Mouse (Mus musculus) kidney, adult 18-20 months (tissue): ENCODE measurements at regions not wholly inside any gene's neighbourhood (a gene's known extent, or its start where the extent isn't known, plus 50 kb on each side); places are given as distances from the start of the nearest gene placed in this dataset.

Experiments
- DNase-seq: peaks from one replicate; pipeline ENCODE4 v3.0.0; 2021

DNA sequence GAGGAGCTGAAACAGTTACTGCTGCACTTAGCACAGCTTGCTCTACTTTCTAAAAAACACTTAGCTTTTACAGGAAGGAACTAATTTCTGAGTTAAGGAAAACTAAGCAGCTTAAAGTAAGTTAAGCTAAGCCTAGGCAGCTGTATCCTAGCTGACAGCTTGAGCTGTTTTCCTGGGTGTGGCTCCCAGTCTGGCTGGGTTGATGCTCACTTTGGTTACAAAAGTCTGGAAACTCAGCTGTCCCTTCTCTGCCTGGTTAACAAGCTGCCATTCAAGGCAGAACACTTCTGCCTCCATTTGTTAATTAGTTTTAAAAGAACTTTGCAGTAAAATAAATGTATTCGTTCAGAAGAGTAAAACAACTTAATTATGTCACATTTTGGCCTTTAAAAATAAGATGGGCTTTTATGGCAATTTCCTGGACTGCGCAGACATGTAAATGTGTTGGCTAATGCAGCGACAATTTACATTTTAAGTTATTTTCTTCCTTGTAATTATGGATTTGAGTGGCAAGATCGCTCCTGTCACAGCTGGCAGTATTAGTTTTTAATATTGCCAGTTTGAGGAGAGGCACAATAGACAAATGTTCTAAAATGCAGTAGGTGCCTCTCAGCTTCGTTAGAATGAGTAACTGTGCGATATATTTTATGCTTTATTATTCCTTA is 406.2 kb downstream of the Hace1 start:
- DNase-seq, result no peak

DNA sequence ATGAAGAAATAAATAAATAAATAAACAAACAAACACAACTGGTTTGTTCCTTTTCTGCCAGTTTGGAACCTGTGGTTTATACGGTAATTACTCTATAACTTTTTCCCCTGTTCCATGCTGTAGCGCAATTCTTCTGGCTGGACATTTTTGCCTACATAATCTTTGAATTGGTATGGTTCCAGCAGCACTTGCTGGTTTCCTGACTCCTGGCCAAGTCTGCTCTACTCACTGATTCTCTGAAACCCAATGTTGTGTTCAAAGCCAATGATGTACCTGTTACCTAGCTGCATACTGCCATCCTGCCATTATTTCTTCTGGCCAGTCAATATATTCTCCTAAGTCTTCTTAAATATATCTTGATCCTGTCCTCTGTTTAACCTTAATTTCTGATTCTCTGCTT is 408.7 kb downstream of the Hace1 start:
- DNase-seq, result no peak

DNA sequence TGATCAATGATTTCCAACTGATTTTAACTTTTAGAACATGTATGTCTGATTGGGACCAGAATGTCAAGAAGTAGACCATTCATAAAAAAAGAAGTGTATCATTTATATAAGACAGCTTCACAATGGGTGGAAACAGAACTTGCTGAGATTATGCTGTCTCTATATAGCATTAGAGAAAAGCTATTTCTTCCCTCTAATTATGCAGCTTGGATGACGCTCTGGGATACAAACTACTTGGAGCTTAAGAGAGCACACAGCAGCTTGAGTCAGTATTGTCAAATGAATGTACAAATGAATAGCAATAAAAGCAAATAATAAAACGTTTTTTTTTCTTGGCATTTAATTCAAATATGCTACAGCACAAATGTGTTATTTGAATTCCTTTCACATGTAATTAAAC is 428.7 kb downstream of the Hace1 start:
- DNase-seq, result no peak

DNA sequence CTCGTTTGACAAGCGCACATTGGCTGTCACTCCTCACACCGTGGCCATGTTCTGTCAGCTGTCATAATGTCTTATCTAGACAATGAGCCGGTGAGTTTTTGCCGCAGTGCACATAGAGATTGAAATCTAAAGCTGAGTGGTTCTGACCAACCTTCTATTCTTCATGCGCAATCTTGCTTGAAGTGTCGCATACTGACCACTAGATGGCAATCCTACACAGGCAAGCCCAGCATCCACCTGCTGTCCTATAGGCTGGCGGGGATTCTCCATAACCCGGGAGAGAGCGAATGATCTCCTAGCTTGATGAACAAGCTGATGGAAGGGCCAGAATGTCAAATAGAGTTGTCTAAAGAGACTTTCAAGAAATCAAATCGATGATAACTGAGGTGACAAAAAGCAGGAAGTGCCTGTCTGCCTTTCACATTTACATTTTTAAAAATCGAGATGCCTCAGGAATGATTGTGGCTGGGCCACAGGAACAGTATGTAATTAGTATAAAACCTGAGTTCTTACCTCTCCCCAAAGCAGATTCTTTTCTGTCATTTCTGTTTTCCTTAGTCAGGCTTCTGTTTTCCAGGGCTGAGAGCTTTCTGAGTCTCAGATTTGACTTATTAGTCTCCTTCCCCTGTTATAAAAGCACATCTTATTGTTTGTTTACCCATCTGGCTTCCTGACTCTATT is 434.4 kb downstream of the Hace1 start:
- DNase-seq, result peak; percentile 13

DNA sequence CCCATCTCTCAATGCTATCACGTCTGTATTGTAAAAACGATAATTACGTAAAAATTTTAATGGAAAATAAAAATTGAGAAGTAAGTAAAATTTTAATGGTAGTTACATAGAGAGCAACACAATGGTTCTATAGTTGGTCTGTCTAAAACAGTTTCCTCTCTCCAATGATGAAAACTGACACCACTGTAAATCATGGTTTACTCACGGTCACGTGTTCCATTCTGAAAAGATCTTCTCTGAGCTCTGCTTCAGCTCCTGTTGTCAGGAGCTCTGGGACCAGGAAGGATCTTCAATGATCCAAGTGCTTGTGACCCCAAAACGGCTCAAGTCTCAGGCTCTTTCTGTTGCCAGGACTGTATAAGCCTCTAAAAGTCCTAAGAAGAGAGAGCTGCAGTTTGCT is 435.0 kb downstream of the Hace1 start:
- DNase-seq, result no peak

DNA sequence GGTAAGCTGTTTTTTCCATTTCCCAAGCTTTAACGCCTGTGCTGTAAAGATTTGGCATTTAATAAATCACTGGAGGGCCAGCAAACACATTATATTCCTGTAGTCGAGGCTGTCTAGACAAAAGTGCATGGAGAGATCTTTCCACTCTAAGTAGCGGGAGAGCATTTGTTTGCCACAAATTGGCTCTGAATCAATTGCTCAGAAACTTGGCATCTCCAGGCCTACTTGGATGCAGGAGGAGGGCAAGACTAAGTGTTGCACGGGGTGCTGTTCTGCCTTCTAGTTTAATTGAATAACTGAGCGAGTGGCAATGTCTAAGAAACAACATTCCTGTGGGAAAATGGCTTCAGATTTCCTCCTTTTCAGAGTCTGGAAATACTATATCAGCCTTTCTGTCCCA is 438.7 kb downstream of the Hace1 start:
- no peak for DNase-seq

DNA sequence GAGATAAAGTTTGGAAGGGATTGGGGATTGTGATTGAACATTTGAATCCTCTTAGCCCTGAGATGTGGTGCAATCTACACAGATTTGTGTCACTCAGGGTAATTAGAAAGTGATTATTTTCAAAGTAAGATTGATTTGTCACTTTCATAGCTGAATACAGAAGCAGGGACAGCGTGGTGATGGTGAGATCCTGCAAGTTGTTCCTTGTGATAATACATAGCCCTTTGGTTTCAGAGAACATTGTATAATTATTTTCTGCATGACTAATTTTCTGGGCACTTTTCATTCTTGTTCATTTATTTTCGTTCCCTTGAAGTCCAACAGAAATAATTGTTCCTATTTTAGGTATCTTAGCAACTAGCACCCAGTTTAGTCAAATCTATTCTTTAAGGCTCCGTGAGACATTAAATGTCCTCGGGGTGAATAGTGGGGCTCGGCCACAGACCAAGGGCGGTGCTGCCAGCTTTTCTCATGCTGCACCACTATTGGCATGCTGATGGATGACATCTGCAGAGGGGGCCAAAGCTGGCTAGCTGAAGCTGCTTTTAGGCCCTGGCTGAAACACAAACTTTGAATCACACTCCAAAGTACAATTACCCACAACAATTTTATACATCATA is 468.0 kb downstream of the Hace1 start:
- no peak for DNase-seq

DNA sequence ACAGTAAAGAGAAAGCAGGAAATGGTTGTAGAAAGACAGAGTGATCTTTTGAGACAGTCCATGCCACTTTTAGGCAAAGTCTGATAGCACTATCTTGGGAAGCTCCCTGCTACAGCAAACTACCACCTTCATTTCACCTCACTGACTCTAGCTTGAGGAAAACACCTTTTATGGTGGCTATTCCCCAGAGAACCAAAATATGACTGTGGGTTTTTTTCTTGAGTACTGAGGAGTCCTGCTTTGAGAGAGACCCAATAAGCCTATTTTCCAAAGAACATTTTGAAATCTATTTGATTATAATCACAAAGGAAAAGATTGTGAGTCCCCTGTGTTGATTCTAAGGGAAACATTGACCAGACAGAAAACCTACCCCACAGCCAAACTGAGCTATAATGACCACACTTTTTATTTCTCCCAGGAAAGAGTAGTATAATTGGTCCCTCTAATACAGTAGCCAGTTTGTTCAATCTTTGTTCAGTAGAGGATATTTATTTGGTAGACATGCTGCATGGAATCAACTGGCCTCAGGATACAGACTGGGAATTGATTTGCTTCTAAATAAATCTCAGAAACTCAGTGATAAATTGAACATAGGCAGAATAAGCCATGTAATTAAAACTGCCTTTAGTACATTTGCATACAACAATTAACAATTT is 468.6 kb downstream of the Hace1 start:
- no peak for DNase-seq

DNA sequence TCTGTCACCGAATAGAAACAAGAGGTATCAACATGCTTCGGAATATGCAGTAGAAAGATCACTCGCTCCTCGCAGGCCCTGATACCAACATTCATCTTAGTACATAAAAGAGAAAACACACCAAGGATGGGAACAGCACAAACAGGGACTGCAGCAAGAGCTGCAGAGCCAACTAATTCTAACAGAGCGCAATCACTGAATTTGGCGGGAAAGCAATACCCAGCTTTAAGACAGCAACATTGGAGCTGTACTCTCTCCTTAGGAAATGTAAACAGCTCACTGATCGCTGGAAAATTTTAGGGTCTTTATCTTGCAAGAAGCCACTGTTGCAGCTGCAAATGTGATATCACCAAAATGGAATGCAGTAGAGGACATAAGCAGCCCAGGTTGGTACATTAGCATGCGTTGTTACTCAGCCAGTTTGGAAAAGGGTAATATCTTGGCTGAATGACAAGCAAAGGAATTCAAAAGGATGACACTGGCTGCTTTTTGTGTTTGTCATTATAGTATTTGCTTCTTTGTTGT is 469.3 kb downstream of the Hace1 start:
- DNase-seq, result no peak

DNA sequence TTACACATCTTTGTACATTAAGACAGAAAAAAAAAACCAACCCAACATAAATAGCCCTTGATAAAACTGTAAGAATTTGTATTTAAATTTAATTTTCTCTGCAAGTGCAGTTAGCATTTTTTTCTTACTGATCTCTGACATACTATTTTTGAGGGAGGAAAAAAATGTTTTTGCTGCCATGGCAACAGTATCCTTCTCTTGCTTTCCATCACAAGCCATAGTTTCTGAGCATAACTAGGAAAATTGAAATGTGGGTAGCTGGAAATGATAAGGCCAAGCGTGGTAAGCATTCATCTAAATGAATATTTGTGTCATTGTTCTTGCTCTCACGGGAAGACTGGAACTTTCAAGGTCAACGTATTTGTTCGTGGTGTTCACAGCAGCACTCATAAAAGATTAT is 470.0 kb downstream of the Hace1 start:
- no peak for DNase-seq

DNA sequence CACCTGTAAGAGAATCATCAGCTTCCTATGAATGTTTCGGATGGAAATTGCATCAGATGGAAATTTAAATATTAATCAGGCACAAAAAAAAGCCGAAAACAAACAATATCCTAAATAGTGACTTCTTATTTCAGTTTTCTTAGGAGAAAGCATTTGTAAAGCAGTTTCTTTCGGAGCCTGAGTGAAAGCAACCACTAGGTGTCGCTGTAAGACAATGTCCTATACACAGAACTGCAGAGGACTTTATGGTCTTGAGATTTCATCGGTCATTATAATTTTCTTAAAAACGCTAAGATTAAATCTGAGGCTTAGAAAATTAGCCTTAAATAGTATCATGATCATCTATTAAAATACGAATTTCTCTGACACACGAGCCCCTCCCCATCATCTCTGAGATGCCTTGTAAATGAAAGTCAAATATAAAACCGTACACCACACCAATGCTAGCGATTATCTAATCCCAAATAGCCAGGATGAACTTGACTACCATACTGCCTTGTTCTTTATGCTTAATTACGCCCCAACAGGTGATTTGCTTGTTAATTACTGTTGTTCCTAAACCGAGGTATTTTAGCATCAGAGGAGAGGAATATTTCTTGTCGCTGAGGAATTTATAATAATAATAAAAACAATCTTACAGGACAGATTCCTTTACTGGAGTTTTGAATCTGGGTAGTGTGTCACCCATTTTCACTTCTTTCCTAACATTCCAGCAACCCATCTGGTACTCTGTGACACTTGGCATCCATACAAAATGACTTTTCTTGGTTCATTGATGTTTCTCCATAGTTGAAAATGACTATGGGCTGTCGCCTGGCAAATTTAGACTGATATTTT is 480.0 kb downstream of the Hace1 start:
- DNase-seq, result peak; percentile 7

DNA sequence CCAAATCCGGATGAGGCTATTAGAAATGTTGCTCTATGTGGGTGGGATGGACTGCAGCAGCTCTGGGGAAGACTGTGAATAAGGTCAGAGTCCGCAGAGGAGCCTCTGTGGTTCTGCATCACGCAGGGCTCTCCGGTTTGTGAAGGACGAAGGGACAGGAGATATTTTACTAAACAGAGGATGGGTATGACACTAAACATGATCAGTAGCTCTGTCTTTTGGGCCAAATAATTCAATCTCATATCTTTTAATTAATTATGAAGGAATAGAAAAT is 480.5 kb downstream of the Hace1 start:
- DNase-seq, result no peak

DNA sequence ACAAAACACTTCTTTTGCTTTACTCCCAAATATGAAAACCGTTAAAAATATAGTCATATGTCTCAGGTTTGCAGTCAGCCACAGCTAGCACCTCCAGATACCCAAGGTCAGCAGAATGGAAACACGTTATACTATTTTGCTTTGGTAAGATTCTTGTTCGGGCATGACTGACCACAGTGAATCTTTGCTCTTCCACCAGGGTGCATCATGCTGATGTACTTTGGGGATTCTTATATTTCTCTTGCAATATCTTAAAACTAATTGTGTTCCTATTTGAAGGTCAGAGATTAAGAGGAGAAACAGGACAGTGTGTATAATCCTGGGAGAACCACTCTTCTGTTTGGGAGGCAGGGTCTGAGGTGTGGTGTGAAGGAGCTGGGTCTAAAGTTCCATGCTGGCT is 481.7 kb downstream of the Hace1 start:
- no peak for DNase-seq

DNA sequence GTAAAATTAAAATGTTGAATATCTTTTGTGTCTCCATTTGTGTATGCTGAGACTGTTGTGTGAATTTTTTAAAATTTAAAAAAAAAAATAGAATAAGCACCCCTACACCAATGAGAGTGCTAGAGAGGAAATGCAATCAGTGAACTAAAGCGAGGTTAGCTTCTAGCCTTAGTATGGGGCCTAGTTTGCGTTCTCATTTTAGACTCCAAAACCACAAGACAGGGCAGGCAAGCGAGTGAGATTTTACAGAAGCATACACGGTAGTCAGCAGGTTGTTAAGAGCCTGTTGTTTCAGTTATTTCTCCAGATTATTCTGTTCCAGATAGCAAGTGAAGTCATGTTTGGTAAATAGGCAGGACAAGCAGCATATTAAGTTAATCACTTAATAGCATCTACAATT is 486.2 kb downstream of the Hace1 start:
- no peak for DNase-seq

DNA sequence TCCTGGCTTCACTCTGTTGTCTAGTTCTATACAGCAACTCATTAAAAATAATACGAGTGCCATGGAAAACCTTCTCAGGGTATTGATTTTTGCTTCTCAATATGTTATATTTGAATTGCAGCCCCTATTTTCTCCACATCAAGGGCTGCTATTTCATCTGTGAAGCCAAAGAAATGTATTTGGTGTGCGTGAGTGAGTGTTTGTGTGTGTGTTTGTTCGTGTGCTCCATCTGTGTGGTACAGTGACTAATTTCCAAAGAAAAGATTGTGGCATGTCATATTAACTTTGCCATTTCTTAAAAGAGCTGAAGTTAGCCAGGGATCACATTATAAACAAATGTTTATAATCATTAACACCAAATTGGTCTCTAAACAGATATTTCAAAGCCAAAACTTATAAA is 493.1 kb downstream of the Hace1 start:
- DNase-seq, result no peak

DNA sequence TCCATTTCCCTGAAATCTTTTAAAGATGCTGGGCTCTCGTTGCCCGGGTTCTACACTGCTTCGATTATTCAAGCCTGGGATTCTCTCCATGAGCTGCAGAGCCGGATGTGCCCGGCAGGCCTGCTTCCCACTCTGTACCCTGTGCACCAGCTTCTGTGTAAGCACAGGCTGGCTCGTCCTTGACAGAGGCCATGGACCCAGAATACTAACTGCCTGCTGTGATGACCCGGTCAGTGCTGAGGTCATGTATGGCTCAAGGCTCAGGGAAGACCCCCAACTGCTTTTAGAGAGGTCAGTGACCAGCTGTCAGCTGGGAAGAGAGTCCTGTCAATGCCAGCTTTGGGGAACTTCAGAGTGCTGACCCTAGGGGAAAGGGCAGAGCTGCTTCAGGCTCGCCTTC is 493.6 kb downstream of the Hace1 start:
- DNase-seq, result no peak

DNA sequence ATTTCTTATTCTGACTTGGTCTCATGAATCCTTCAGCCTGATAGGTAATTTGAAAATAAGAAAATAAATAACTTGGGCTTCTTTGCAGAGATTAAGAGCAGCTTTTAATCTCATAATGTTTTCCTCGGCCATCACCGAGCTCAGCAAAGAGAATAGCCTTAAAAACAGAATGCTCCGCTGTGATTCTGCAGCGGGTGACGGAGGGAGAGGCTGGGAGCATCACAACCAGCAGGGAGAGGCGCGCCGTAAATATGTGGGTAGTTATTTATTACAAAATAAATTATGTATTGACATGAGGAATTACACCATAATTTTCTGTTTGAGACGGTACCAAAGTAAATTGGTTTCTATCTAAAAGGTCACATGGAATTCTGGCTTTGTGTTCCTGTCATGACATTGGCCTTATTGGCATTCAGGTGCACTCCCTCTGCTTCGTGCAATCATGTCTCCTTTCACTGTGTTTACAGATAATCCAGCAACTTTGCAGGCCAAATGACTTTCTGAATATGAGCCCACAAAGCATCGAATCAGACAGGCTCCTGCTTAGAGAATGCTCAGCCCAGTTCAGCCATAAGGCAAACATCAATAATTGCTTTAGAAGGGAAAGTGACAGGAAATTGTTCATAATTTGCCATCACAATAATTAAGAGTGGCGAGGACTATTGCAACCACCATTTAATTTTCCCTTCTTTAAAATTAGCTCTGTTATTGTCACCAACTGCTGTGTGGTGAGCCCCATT is 494.4 kb downstream of the Hace1 start:
- no peak for DNase-seq

DNA sequence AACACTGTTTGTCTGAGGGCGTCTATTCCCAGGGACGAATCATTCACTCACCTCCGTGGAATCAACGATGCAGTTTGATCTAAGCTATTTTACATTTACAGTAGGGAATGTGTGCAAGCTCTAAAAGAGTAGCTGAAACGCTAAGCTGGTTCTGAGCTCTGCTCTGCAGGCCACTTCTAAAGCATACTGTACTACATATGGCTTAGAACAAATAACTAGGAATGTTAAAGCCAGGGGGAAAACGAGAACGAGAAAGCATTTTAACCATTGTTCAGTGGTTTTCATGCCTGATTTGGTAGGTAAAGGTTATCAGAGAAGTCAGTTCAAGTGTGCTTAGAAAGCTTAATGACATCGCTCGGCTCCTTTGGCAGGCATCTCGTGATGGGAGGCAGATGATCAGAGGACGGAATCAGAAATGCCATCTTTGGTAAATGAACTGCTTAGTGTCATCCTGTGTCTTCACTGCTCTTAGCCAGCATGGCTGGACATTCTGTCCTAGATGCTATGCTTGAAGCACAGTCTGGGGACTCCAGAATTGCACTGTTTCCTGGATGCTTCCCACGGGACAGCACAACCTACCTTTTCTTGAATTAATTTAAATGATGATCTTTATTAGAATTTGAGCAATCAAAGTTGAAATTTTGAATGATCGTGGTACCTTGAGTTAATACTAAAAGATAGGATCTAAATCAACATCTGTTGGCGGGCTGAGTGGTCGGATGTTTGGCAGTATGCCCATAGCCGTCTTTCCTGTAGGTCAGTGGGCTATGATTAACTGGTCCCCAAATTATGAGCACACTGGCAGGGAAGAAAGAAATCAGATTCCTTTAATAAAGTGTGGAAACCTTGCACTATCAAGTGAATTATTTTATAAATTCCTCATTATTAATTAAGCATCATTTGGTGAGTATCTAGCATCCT is 495.2 kb downstream of the Hace1 start:
- DNase-seq, result no peak

DNA sequence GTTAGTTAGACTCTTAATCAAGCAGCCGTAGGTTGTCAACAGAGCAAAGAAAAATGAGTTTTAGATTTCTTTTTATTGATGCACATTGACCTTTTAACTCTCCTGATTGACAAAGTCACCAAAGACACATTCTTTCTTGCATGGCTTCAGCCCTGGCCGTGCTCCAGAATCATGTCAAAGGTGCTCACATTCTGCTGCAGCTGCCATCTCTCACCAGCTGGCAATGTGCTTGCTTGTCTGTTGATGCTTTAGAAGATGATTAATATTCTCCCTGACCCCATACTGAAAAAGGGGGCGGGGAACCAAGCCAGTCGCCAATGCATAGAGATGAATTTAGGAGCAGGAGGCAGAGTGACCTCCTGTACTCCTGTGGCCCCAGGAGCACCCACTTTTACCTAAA is 510.1 kb downstream of the Hace1 start:
- DNase-seq, result no peak

DNA sequence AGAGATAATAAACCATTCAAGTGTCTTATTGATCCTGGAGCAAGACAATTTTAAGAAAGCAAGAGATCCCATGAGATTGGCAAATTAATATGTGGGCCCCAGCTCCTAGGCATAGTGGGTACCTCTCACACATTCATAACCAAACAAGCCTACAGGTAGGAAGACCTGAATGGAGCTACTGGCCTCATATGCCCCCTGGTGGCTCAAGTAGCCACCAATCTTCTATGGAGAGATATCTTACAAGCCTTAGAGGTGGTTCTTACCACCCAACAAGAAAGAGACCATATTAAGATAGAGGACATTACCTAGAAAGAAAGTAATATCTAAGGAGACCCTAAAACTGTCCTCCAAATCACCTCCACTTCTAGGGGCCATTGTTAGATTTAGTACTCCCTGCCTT is 523.2 kb downstream of the Hace1 start:
- DNase-seq, result no peak

DNA sequence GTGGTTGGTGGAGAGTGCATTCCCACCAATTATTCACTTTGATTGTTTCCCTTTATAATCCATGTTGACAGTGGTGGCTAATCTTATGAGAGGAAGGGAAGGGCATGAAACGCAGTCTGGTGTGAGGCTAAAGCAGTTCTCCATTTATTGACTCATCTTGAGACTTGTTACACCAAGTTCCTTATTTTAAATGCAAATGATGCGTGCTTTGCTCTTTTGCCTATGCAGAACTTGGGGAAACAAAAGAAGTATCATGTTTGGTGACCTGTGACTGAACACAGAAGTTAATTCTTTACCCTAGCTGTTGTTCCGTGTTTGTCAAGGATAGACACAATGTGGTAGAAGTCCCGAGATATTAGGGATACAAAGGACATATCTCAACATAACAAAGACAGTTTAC is 531.2 kb downstream of the Hace1 start:
- no peak for DNase-seq
